Mouse (Mus musculus): ENCODE measurements at regions not wholly inside any gene's neighbourhood (a gene's known extent, or its start where the extent isn't known, plus 50 kb on each side); places are given as distances from the start of the nearest gene placed in this dataset.

- no peak for TF ChIP-seq MAFK (IDR thresholded peaks at IDR 0.05; ENCODE audit: insufficient read depth, low read depth, low read length)
- no peak for TF ChIP-seq ZNF384 (IDR thresholded peaks at IDR 0.05; ENCODE audit: low read depth, low read length)
- no peak for TF ChIP-seq HCFC1 (IDR thresholded peaks at IDR 0.05; ENCODE audit: borderline replicate concordance, insufficient read depth, low read length)
- no peak for TF ChIP-seq CHD2 (IDR thresholded peaks at IDR 0.05; ENCODE audit: low read depth, low read length)
Observed at GRCm38 (mm10) chr17:16804986-16805385, 258.9 kb upstream of the Zfp960 start.

Data from ES-E14 (cell line).